ENCODE assay signal across 34 mouse cellular contexts in genomic region chr17:26665600-26665999, GRCm38 (mm10).
"Had no signal": no experiment of that assay in that cellular context is flagged by ENCODE, and none has a peak within 500 bp of the region (broad histone marks: within the 10 kb centered on the region; RNA-seq: fewer than 3 reads in every experiment).

No protein-coding gene starts in this region.

- H3K9me3 ChIP-seq: heart, embryonic 10.5 days; heart, embryonic 12.5 days; heart, embryonic 13.5 days; heart, embryonic 15.5 days; hindbrain, embryonic 10.5 days; hindbrain, embryonic 12.5 days; hindbrain, embryonic 13.5 days; hindbrain, embryonic 15.5 days; intestine, embryonic 15.5 days; kidney, embryonic 15.5 days had no signal

- H3K4me2 ChIP-seq: heart, embryonic 11.5 days; heart, embryonic 12.5 days; heart, embryonic 13.5 days; heart, embryonic 15.5 days; hindbrain, embryonic 12.5 days; hindbrain, embryonic 13.5 days; hindbrain, embryonic 14.5 days; hindbrain, embryonic 15.5 days; intestine, embryonic 15.5 days; kidney, embryonic 15.5 days had no signal

- H3K9ac ChIP-seq: heart, embryonic 12.5 days; heart, embryonic 13.5 days; heart, embryonic 15.5 days; hindbrain, embryonic 12.5 days; hindbrain, embryonic 13.5 days; hindbrain, embryonic 14.5 days; hindbrain, embryonic 15.5 days; intestine, embryonic 15.5 days; kidney, embryonic 15.5 days had no signal

- ATAC-seq: hindbrain, embryonic 16.5 days; hindbrain, postnatal 0 days; inflammation-experienced regulatory T-cells, adult 6 months; intestine, embryonic 15.5 days; intestine, embryonic 16.5 days; intestine, postnatal 0 days had no signal

- H3K27ac ChIP-seq: heart, embryonic 10.5 days; heart, embryonic 13.5 days; heart, embryonic 15.5 days; hindbrain, embryonic 10.5 days; hindbrain, embryonic 12.5 days; hindbrain, embryonic 13.5 days; hindbrain, embryonic 14.5 days; hindbrain, embryonic 15.5 days; hindbrain, postnatal 0 days; intestine, embryonic 15.5 days; kidney, embryonic 15.5 days; kidney, postnatal 0 days; layer of hippocampus, adult 2 months had no signal

- DNase-seq: heart, postnatal 10 days; heart, postnatal 14 days; heart, postnatal 36 days; heart, postnatal 4 days; kidney, adult 11 months; kidney, adult 18-20 months; kidney, adult 2 months; kidney, adult 8-10 months; kidney, adult 9 months; kidney, postnatal 10 days; kidney, postnatal 14 days; kidney, postnatal 36 days; kidney, postnatal 4 days; layer of hippocampus, adult 9-11 months; layer of hippocampus, postnatal 36 days had no signal

- H3K4me3 ChIP-seq: heart, embryonic 10.5 days; heart, embryonic 12.5 days; heart, embryonic 13.5 days; heart, embryonic 15.5 days; hindbrain, embryonic 10.5 days; hindbrain, embryonic 12.5 days; hindbrain, embryonic 13.5 days; hindbrain, embryonic 15.5 days; intestine, embryonic 15.5 days; kidney, embryonic 15.5 days; layer of hippocampus, adult 2 months had no signal

- H3K36me3 ChIP-seq: heart, embryonic 10.5 days; heart, embryonic 12.5 days; heart, embryonic 13.5 days; heart, embryonic 15.5 days; hindbrain, embryonic 10.5 days; hindbrain, embryonic 12.5 days; hindbrain, embryonic 13.5 days; hindbrain, embryonic 15.5 days; intestine, embryonic 15.5 days; kidney, embryonic 15.5 days had no signal

- H3K27me3 ChIP-seq: heart, embryonic 15.5 days; hindbrain, embryonic 12.5 days; hindbrain, embryonic 15.5 days; intestine, embryonic 15.5 days; kidney, embryonic 15.5 days had no signal
